Mouse (Mus musculus): ENCODE data around the gene Cacnb2. TPM values are rescaled to one million over a fixed set of nuclear protein-coding genes. Genes with fewer than 3 reads are reported as not detected.

Gene Cacnb2
- total and polyA plus RNA-seq, 2 experiments, result 0.06 to 0.46 TPM

- Histone ChIP-seq H3K79me2 (ENCODE audit: control insufficient read depth, insufficient read depth, low read length) (no peaks in the 10 kb centered on the region), H3K27me3 (ENCODE audit: control insufficient read depth, insufficient read depth, low read length) (no peaks in the 10 kb centered on the region), H3K4me1 (ENCODE audit: control insufficient read depth, insufficient read depth, low read length) (no peaks in the 10 kb centered on the region), H3K4me3 (ENCODE audit: insufficient read depth, low read depth, low read length) (no peak overlapping the region), H3K9ac (ENCODE audit: low read depth, low read length) (no peak overlapping the region), H3K27ac (replicated peaks; ENCODE audit: insufficient read depth, low read depth, low read length) (no peak overlapping the region), H3K36me3 (ENCODE audit: control insufficient read depth, insufficient read depth, low read length) (no peaks in the 10 kb centered on the region)
- no peak for TF ChIP-seq CTCF (IDR thresholded peaks at IDR 0.05; ENCODE audit: low read depth, low read length)
- TF ChIP-seq POLR2A (IDR thresholded peaks at IDR 0.05; ENCODE audit: extremely low read depth, insufficient read depth, low read length), result no peak
- WGBS, result 56% methylated on average over 1 of the region's 1 CpGs
- no peak for DNase-seq (ENCODE audit: extremely low read depth, low read depth, low spot score)
Measured at GRCm38 (mm10) chr2:14665213-14665612, 62.3 kb downstream of the Cacnb2 start.

DNA sequence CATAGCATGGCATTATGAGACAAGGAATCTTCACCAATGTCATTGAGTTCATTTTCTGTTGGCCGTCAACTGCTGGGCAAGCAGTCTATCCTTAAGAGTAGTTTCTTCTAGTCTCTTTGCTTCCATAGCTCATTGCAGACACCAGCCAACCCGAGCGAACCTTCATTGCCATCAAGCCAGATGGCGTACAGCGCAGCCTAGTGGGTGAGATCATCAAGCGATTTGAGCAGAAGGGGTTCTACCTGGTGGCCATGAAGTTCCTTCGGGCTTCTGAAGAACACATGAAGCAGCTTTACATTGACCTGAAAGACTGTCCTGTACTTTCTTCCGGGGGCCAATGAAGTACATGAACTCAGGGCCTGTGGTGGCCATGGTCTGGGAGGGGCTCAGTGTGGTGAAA, 69.2 kb downstream of the Cacnb2 start:
- DNase-seq (ENCODE audit: extremely low read depth, low read depth, low spot score), result no peak
- TF ChIP-seq CTCF (IDR thresholded peaks at IDR 0.05; ENCODE audit: low read depth, low read length) (no peak), POLR2A (IDR thresholded peaks at IDR 0.05; ENCODE audit: extremely low read depth, insufficient read depth, low read length) (no peak)
- H3K79me2 ChIP-seq (ENCODE audit: control insufficient read depth, insufficient read depth, low read length), result no peaks in the 10 kb centered on the region
- no peaks in the 10 kb centered on the region for H3K27me3 ChIP-seq (ENCODE audit: control insufficient read depth, insufficient read depth, low read length)
- H3K4me3 ChIP-seq (ENCODE audit: insufficient read depth, low read depth, low read length), result no peak overlapping the region
- H3K9ac ChIP-seq (ENCODE audit: low read depth, low read length), result no peak overlapping the region
- no peaks in the 10 kb centered on the region for H3K4me1 ChIP-seq (ENCODE audit: control insufficient read depth, insufficient read depth, low read length)
- 97% methylated on average over 8 of the region's 8 CpGs for WGBS
- no peak overlapping the region for H3K27ac ChIP-seq (replicated peaks; ENCODE audit: insufficient read depth, low read depth, low read length)
- no peaks in the 10 kb centered on the region for H3K36me3 ChIP-seq (ENCODE audit: control insufficient read depth, insufficient read depth, low read length)

- H3K4me1 ChIP-seq (ENCODE audit: control insufficient read depth, insufficient read depth, low read length), result no peaks in the 10 kb centered on the region
- peak; percentile 47 for DNase-seq (ENCODE audit: extremely low read depth, low read depth, low spot score)
- TF ChIP-seq POLR2A (IDR thresholded peaks at IDR 0.05; ENCODE audit: extremely low read depth, insufficient read depth, low read length) (no peak), CTCF (IDR thresholded peaks at IDR 0.05; ENCODE audit: low read depth, low read length) (peak; percentile 29; the same call in 1 of the 2 replicates)
- no peaks in the 10 kb centered on the region for H3K27me3 ChIP-seq (ENCODE audit: control insufficient read depth, insufficient read depth, low read length)
- no peak overlapping the region for H3K4me3 ChIP-seq (ENCODE audit: insufficient read depth, low read depth, low read length)
- no peaks in the 10 kb centered on the region for H3K79me2 ChIP-seq (ENCODE audit: control insufficient read depth, insufficient read depth, low read length)
- WGBS, result 22% methylated on average over 6 of the region's 6 CpGs
- H3K27ac ChIP-seq (replicated peaks; ENCODE audit: insufficient read depth, low read depth, low read length), result no peak overlapping the region
- H3K36me3 ChIP-seq (ENCODE audit: control insufficient read depth, insufficient read depth, low read length), result no peaks in the 10 kb centered on the region
- no peak overlapping the region for H3K9ac ChIP-seq (ENCODE audit: low read depth, low read length)
Measured at GRCm38 (mm10) chr2:14676885-14677516, 74.1 kb downstream of the Cacnb2 start.

- Histone ChIP-seq H3K27ac (replicated peaks; ENCODE audit: insufficient read depth, low read depth, low read length) (no peak overlapping the region), H3K4me1 (ENCODE audit: control insufficient read depth, insufficient read depth, low read length) (no peaks in the 10 kb centered on the region), H3K79me2 (ENCODE audit: control insufficient read depth, insufficient read depth, low read length) (no peaks in the 10 kb centered on the region), H3K36me3 (ENCODE audit: control insufficient read depth, insufficient read depth, low read length) (no peaks in the 10 kb centered on the region), H3K27me3 (ENCODE audit: control insufficient read depth, insufficient read depth, low read length) (no peaks in the 10 kb centered on the region), H3K4me3 (ENCODE audit: insufficient read depth, low read depth, low read length) (no peak overlapping the region), H3K9ac (ENCODE audit: low read depth, low read length) (no peak overlapping the region)
- TF ChIP-seq CTCF (IDR thresholded peaks at IDR 0.05; ENCODE audit: low read depth, low read length), result no peak
- no peak for TF ChIP-seq POLR2A (IDR thresholded peaks at IDR 0.05; ENCODE audit: extremely low read depth, insufficient read depth, low read length)
- DNase-seq (ENCODE audit: extremely low read depth, low read depth, low spot score), result no peak
Measured at GRCm38 (mm10) chr2:14684231-14684630, 81.3 kb downstream of the Cacnb2 start.

DNA sequence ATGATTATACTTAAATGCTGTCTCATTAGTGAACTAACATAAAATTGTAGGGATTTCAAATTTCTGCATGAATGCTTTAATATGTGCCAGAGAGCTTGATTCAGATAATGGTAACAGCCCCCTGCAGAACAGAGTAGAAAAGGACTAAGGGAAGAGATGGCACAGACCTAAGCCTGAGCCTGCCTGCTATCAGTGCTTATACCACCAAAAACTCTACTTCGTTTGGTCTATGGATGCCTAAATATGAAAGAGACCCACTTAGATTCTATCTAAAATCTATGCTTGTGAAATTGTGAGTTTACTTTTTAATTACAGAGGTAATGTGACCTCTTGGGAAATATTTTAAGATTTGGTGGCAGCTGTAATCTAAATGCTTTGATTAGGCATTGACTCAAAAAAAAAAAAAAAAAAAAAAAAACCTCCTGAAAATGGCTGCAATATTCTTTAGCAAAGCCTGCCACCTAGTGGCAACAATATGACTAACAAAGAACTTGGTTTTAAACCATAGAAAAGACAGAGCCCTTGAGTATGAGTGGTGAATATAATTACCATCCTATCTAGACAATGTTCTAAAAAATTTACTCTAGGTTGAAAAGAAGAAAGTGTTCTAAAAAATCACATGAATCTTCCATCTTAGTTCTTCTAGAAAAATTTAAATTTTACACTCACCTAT, 100.2 kb downstream of the Cacnb2 start:
- Histone ChIP-seq H3K27me3 (ENCODE audit: control insufficient read depth, insufficient read depth, low read length) (no peaks in the 10 kb centered on the region), H3K79me2 (ENCODE audit: control insufficient read depth, insufficient read depth, low read length) (no peaks in the 10 kb centered on the region), H3K27ac (replicated peaks; ENCODE audit: insufficient read depth, low read depth, low read length) (no peak overlapping the region), H3K9ac (ENCODE audit: low read depth, low read length) (no peak overlapping the region), H3K36me3 (ENCODE audit: control insufficient read depth, insufficient read depth, low read length) (no peaks in the 10 kb centered on the region), H3K4me3 (ENCODE audit: insufficient read depth, low read depth, low read length) (no peak overlapping the region), H3K4me1 (ENCODE audit: control insufficient read depth, insufficient read depth, low read length) (no peaks in the 10 kb centered on the region)
- TF ChIP-seq POLR2A (IDR thresholded peaks at IDR 0.05; ENCODE audit: extremely low read depth, insufficient read depth, low read length) (no peak), CTCF (IDR thresholded peaks at IDR 0.05; ENCODE audit: low read depth, low read length) (no peak)
- peak; percentile 28 for DNase-seq (ENCODE audit: extremely low read depth, low read depth, low spot score)
- WGBS, result 83% methylated on average over 1 of the region's 1 CpGs

DNA sequence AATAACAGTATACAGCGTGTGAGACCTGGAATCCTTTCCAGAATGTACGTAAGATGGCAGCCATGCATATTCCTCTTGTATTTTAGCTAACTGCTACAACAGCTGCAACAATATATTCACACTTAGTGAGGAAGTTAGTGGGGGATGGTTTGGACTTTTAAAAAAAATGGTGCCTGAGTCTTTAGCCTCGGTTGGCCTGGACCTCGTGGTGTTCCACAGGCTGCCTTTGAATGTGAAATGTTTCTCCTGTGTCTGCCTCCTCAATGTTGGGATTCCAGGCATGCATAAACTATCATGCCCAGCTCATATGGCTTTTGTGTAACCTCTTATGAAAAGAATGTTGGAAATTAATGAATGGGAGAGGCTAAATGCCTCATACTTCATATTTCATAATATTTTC, 100.8 kb downstream of the Cacnb2 start:
- Histone ChIP-seq H3K4me1 (ENCODE audit: control insufficient read depth, insufficient read depth, low read length) (no peaks in the 10 kb centered on the region), H3K4me3 (ENCODE audit: insufficient read depth, low read depth, low read length) (no peak overlapping the region), H3K27ac (replicated peaks; ENCODE audit: insufficient read depth, low read depth, low read length) (no peak overlapping the region), H3K36me3 (ENCODE audit: control insufficient read depth, insufficient read depth, low read length) (no peaks in the 10 kb centered on the region), H3K79me2 (ENCODE audit: control insufficient read depth, insufficient read depth, low read length) (no peaks in the 10 kb centered on the region), H3K9ac (ENCODE audit: low read depth, low read length) (no peak overlapping the region), H3K27me3 (ENCODE audit: control insufficient read depth, insufficient read depth, low read length) (no peaks in the 10 kb centered on the region)
- no peak for DNase-seq (ENCODE audit: extremely low read depth, low read depth, low spot score)
- no peak for TF ChIP-seq CTCF (IDR thresholded peaks at IDR 0.05; ENCODE audit: low read depth, low read length)
- TF ChIP-seq POLR2A (IDR thresholded peaks at IDR 0.05; ENCODE audit: extremely low read depth, insufficient read depth, low read length), result no peak
- WGBS, result 86% methylated on average over 4 of the region's 4 CpGs

Data from liver, adult 2 months (tissue).